Mouse (Mus musculus) midbrain, embryonic 10.5 days (tissue): Measurements from ENCODE around the gene Irak3. TPM values are rescaled to one million over a fixed set of nuclear protein-coding genes. Genes with fewer than 3 reads are reported as not detected.

Source experiments
- DNase-seq: peaks from one replicate; pipeline ENCODE4 v3.0.0-alpha.2; 2017; ENCODE audit warnings: low spot score
- H3K27ac ChIP-seq: fragments of 300-500 bp; sonication (generic); replicated peaks from 2 replicates; pipeline ENCODE4 v1.5.1; 2016; ENCODE audit warnings: mild to moderate bottlenecking
- H3K27me3 ChIP-seq: fragments of 300-500 bp; sonication (generic); 2 replicates; pipeline ENCODE4 v1.6.1; 2016; ENCODE audit warnings: low read depth, mild to moderate bottlenecking; ENCODE audit not compliant: poor library complexity, severe bottlenecking
- H3K36me3 ChIP-seq: fragments of 300-500 bp; sonication (generic); 2 replicates; pipeline ENCODE4 v1.6.1; 2016; ENCODE audit warnings: mild to moderate bottlenecking, moderate library complexity
- H3K4me1 ChIP-seq: fragments of 300-500 bp; sonication (generic); 2 replicates; pipeline ENCODE4 v1.6.1; 2016
- H3K4me3 ChIP-seq: fragments of 300-500 bp; sonication (generic); 2 replicates; pipeline ENCODE4 v1.5.1; 2016; ENCODE audit warnings: mild to moderate bottlenecking, moderate library complexity
- H3K9me3 ChIP-seq: fragments of 300-500 bp; sonication (generic); replicated peaks from 2 replicates; pipeline ENCODE4 v1.6.1; 2016; ENCODE audit warnings: mild to moderate bottlenecking
- WGBS: fragments of 180-500 bp; shearing (Covaris S2); methylation state at CpG from one replicate; pipeline ENCODE4 v1.1.7; 2016; 5-methylcytosine and 5-hydroxymethylcytosine counted together
- polyA plus RNA-seq: library from polyadenylated mRNA; unstranded; fragments of >200 nt; fragmentation: Nextera tagmentation; extraction: Ambion mirVana; gene quantifications from 2 replicates; pipeline ENCODE4 v1.2.1, GENCODE M21; 2016

Irak3 gene
- polyA plus RNA-seq, 1 experiment from 2014 or later = 0.44 TPM

DNA sequence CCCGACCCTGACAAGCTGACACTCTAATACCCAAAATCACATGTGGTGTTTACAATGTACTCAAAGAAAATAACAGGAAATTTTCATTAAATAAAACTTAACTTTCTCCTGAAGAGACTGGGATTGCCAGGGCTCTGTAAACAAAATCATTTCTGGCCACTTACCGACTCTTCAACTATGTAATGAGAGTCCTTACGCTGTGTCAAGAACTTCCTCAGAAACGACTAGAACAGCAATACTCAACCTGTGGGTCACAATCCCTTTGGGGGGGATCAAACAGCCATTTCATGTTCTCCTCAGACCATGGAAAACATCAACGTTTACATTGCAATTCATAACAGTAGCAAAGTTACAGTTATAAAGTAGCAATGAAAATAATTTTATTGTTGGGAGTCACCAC is 104.4 kb downstream of the Irak3 start:
- WGBS = 89% methylated on average over 5 of the region's 5 CpGs
- no peak for DNase-seq
- no peak overlapping the region for H3K27ac ChIP-seq

DNA sequence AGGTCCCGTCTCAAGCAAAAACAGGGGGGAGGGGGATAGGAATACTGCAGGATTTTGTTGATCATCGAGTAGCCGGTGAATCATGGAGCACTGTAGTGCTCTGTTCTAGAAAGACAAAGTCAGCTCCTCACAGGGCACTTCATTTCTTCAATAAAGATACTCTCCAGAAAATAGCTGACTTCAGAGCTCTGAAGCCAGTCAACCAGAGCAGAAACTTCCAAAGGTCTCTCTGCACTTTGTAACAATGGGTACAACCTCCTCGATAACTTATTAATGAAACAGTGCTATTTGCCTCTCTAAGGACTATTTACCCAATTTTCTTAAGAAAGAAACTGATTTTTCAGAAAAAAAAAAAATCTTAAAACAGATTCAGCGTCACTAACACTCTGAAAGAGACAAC is 106.2 kb downstream of the Irak3 start:
- no peaks in the 10 kb centered on the region for H3K27me3 ChIP-seq
- H3K4me1 ChIP-seq = no peaks in the 10 kb centered on the region
- H3K4me3 ChIP-seq = no peak overlapping the region
- WGBS = 94% methylated on average over 5 of the region's 5 CpGs
- no peak overlapping the region for H3K27ac ChIP-seq
- H3K9me3 ChIP-seq = no peaks in the 10 kb centered on the region
- peaks cover 78% of the 10 kb centered on the region for H3K36me3 ChIP-seq
- DNase-seq = no peak

More for the DNA sequence above, 104.4 kb downstream of the Irak3 start:
- no peaks in the 10 kb centered on the region for H3K27me3 ChIP-seq
- H3K4me1 ChIP-seq = no peaks in the 10 kb centered on the region
- H3K4me3 ChIP-seq = no peak overlapping the region
- peaks cover 63% of the 10 kb centered on the region for H3K36me3 ChIP-seq
- H3K9me3 ChIP-seq = no peaks in the 10 kb centered on the region

DNA sequence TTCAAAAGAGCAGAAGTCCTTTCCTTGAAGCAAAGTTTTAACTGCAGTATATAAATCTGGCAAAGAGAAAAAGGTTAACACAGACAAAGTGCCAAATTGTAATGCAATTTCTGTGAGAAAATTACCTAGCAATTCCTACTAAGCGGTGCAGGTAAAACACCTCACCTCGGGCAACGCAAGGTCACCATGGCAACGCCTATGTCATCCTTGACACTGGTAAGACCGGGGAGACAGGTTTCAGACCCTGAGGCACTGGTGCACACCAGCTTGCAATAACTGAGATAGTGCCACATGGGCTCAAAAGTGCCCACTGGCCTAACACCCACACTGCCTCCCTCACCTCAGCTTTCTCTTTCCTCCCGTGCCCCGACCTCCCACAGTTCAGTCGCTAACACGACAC is 106.8 kb downstream of the Irak3 start:
- no peaks in the 10 kb centered on the region for H3K9me3 ChIP-seq
- no peaks in the 10 kb centered on the region for H3K27me3 ChIP-seq
- no peak overlapping the region for H3K4me3 ChIP-seq
- H3K36me3 ChIP-seq = peaks cover 73% of the 10 kb centered on the region
- H3K4me1 ChIP-seq = no peaks in the 10 kb centered on the region
- 93% methylated on average over 9 of the region's 9 CpGs for WGBS
- no peak for DNase-seq
- no peak overlapping the region for H3K27ac ChIP-seq

DNA sequence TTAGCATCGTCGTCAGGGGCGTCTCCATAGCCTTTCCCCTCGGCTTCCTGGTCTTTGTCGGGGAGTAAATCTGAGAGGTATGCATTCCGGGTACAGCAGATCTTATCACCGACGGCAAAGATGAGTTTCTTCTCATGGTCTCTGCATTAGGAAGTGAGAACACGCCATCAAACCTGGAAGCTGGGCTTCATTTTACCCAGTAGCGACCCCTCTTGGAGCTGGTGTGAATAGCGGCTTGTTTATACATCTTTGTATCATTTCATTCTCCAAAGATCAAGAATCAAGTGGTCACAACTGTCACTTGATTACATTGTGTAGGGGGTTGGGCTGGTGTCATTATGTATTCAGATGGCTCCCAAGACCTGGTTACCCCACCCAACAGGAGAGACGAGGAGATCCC is 109.4 kb downstream of the Irak3 start:
- Histone ChIP-seq H3K27ac (no peak overlapping the region), H3K4me3 (no peak overlapping the region), H3K4me1 (no peaks in the 10 kb centered on the region), H3K27me3 (no peaks in the 10 kb centered on the region), H3K9me3 (no peaks in the 10 kb centered on the region), H3K36me3 (peaks cover 84% of the 10 kb centered on the region)
- DNase-seq = no peak
- WGBS = 87% methylated on average over 12 of the region's 12 CpGs

Other genes with a start within 250 kb of the Irak3 start
- gene Helb, start 89.1 kb downstream of the Irak3 start, polyA plus RNA-seq = 5.2 and 6.1 TPM in 2 replicates
- 93.2 and 93.3 TPM in 2 replicates for gene Tmbim4, start 540 bp downstream of the Irak3 start, polyA plus RNA-seq
- 59.4 and 65.7 TPM in 2 replicates for gene Llph, start 24.9 kb upstream of the Irak3 start, polyA plus RNA-seq